Mouse (Mus musculus) MEL (cell line): ENCODE measurements at regions not wholly inside any gene's neighbourhood (a gene's known extent, or its start where the extent isn't known, plus 50 kb on each side); places are given as distances from the start of the nearest gene placed in this dataset.

Experiments
- DNase-seq: peaks from one replicate; pipeline ENCODE4 v3.0.0; 2011; ENCODE audit warnings: low read depth, low spot score
- H3K27ac ChIP-seq: 2 replicates; pipeline ENCODE4 v1.5.1; 2012; ENCODE audit warnings: low read depth, mild to moderate bottlenecking, control low read depth, low read length, moderate library complexity; ENCODE audit not compliant: control insufficient read depth
- H3K27me3 ChIP-seq, 2 experiments: fragments of 150-350 bp in 1 of 2; sonication (generic) in 1 of 2; 2 replicates each; pipeline ENCODE4 v1.6.1; 2012; ENCODE audit warnings: low read length in 2 of 2, mild to moderate bottlenecking in 2 of 2, improper control_type of control experiment in 1 of 2, moderate library complexity in 1 of 2; ENCODE audit not compliant: insufficient read depth in 2 of 2, control insufficient read depth in 1 of 2
- H3K36me3 ChIP-seq, 2 experiments: 2 replicates each; pipeline ENCODE4 v1.6.1; 2012 to 2014; ENCODE audit warnings: low read length in 2 of 2, improper control_type of control experiment in 1 of 2, inconsistent platforms in 1 of 2, mild to moderate bottlenecking in 1 of 2; ENCODE audit not compliant: insufficient read depth in 2 of 2, control insufficient read depth in 1 of 2
- H3K4me1 ChIP-seq, 2 experiments: fragments of 150-350 bp in 1 of 2; sonication (generic) in 1 of 2; 2 replicates each; pipeline ENCODE4 v1.6.1; 2012; ENCODE audit warnings: low read length in 2 of 2, improper control_type of control experiment in 1 of 2, mild to moderate bottlenecking in 1 of 2; ENCODE audit not compliant: insufficient read depth in 2 of 2, control insufficient read depth in 1 of 2
- H3K4me3 ChIP-seq, 2 experiments: fragments of 150-350 bp in 1 of 2; sonication (generic) in 1 of 2; 2 replicates each; pipeline ENCODE4 v1.5.1; 2012; ENCODE audit warnings: low read depth in 2 of 2, low read length in 2 of 2, mild to moderate bottlenecking in 2 of 2, moderate library complexity in 2 of 2, control low read depth in 1 of 2, improper control_type of control experiment in 1 of 2; ENCODE audit not compliant: control insufficient read depth in 1 of 2, insufficient read depth in 1 of 2
- H3K79me2 ChIP-seq: 2 replicates; pipeline ENCODE4 v1.6.1; 2012; ENCODE audit warnings: mild to moderate bottlenecking, low read length, moderate library complexity; ENCODE audit not compliant: control insufficient read depth, poor library complexity, insufficient read depth
- H3K9ac ChIP-seq: 2 replicates; pipeline ENCODE4 v1.6.1; 2012; ENCODE audit warnings: low read depth, mild to moderate bottlenecking, control low read depth, low read length, moderate library complexity; ENCODE audit not compliant: control insufficient read depth, poor library complexity, severe bottlenecking
- H3K9me3 ChIP-seq: fragments of 150-350 bp; sonication (generic); replicated peaks from 2 replicates; pipeline ENCODE4 v1.6.1; 2012; ENCODE audit warnings: mild to moderate bottlenecking, low read length, improper control_type of control experiment, moderate library complexity; ENCODE audit not compliant: insufficient read depth
- BHLHE40 ChIP-seq: IDR thresholded peaks from 2 replicates; pipeline ENCODE4 v1.6.1; 2012; ENCODE audit warnings: low read depth, mild to moderate bottlenecking, inconsistent platforms, low read length, improper control_type of control experiment, borderline replicate concordance
- CHD1 ChIP-seq: IDR thresholded peaks from 2 replicates; pipeline ENCODE4 v1.6.1; 2012; ENCODE audit warnings: low read depth, mild to moderate bottlenecking, inconsistent platforms, low read length, improper control_type of control experiment
- ELF1 ChIP-seq: IDR thresholded peaks from 2 replicates; pipeline ENCODE4 v1.6.1; 2014; ENCODE audit warnings: low read depth, mild to moderate bottlenecking, inconsistent platforms, low read length, improper control_type of control experiment, moderate library complexity
- ETS1 ChIP-seq: IDR thresholded peaks from 2 replicates; pipeline ENCODE4 v1.6.1; 2012; ENCODE audit warnings: low read depth, mild to moderate bottlenecking, inconsistent platforms, low read length, improper control_type of control experiment, moderate library complexity
- GABPA ChIP-seq: IDR thresholded peaks from 2 replicates; pipeline ENCODE4 v1.6.1; 2012; ENCODE audit warnings: low read depth, mild to moderate bottlenecking, inconsistent platforms, low read length, improper control_type of control experiment, moderate library complexity
- JUND ChIP-seq: IDR thresholded peaks from 2 replicates; pipeline ENCODE4 v1.6.1; 2011; ENCODE audit warnings: low read depth, mild to moderate bottlenecking, improper control_type of control experiment, low read length
- MAX ChIP-seq: IDR thresholded peaks from 2 replicates; pipeline ENCODE4 v1.6.1; 2011; ENCODE audit warnings: low read length, improper control_type of control experiment
- MAZ ChIP-seq: IDR thresholded peaks from 2 replicates; pipeline ENCODE4 v1.6.1; 2012; ENCODE audit warnings: low read depth, mild to moderate bottlenecking, inconsistent platforms, low read length, improper control_type of control experiment
- MYB ChIP-seq: IDR thresholded peaks from 2 replicates; pipeline ENCODE4 v1.6.1; 2011; ENCODE audit warnings: mild to moderate bottlenecking, low read depth, low read length, improper control_type of control experiment
- NELFE ChIP-seq: IDR thresholded peaks from 2 replicates; pipeline ENCODE4 v1.6.1; 2011; ENCODE audit warnings: low read depth, low read length, improper control_type of control experiment
- POLR2AphosphoS2 ChIP-seq: IDR thresholded peaks from 2 replicates; pipeline ENCODE4 v1.6.1; 2011; ENCODE audit warnings: low read length, improper control_type of control experiment
- SIN3A ChIP-seq: IDR thresholded peaks from 2 replicates; pipeline ENCODE4 v1.6.1; 2012; ENCODE audit warnings: low read length, improper control_type of control experiment, inconsistent platforms
- SMC3 ChIP-seq: IDR thresholded peaks from 2 replicates; pipeline ENCODE4 v1.6.1; 2011; ENCODE audit warnings: low read depth, low read length, improper control_type of control experiment
- TBP ChIP-seq: IDR thresholded peaks from 2 replicates; pipeline ENCODE4 v1.8.0; 2011; ENCODE audit warnings: low read depth, low read length, improper control_type of control experiment
- UBTF ChIP-seq: IDR thresholded peaks from 2 replicates; pipeline ENCODE4 v1.6.1; 2012; ENCODE audit warnings: low read depth, mild to moderate bottlenecking, inconsistent platforms, low read length, improper control_type of control experiment, moderate library complexity, borderline replicate concordance; ENCODE audit not compliant: insufficient read depth
- USF2 ChIP-seq, 2 experiments: IDR thresholded peaks; 2 replicates each; pipeline ENCODE4 v1.6.1; 2011 to 2012; ENCODE audit warnings: improper control_type of control experiment in 2 of 2, low read length in 2 of 2, borderline replicate concordance in 1 of 2, inconsistent platforms in 1 of 2, low read depth in 1 of 2, mild to moderate bottlenecking in 1 of 2; ENCODE audit not compliant: insufficient read depth in 1 of 2
- ZKSCAN1 ChIP-seq: IDR thresholded peaks from 2 replicates; pipeline ENCODE4 v1.6.1; 2012; ENCODE audit warnings: low read depth, mild to moderate bottlenecking, inconsistent platforms, low read length, improper control_type of control experiment, moderate library complexity
- ZMIZ1 ChIP-seq: IDR thresholded peaks from 2 replicates; pipeline ENCODE4 v1.6.1; 2012; ENCODE audit warnings: low read depth, mild to moderate bottlenecking, inconsistent platforms, low read length, improper control_type of control experiment, moderate library complexity
- ZNF384 ChIP-seq: IDR thresholded peaks from 2 replicates; pipeline ENCODE4 v1.6.1; 2012; ENCODE audit warnings: low read depth, mild to moderate bottlenecking, inconsistent platforms, low read length, improper control_type of control experiment

- DNase-seq, result no peak
- H3K27me3 ChIP-seq, result no peaks in the 10 kb centered on the region
- no peaks in the 10 kb centered on the region for H3K79me2 ChIP-seq
- H3K4me3 ChIP-seq, result no peak overlapping the region
- no peaks in the 10 kb centered on the region for H3K36me3 ChIP-seq
- no peaks in the 10 kb centered on the region for H3K9me3 ChIP-seq
- no peak overlapping the region for H3K9ac ChIP-seq
- H3K27ac ChIP-seq, result no peak overlapping the region
- TF ChIP-seq ZMIZ1 (no peak), MAX (no peak), ETS1 (no peak), SIN3A (no peak), ZKSCAN1 (no peak), UBTF (no peak), ELF1 (no peak), JUND (no peak), GABPA (no peak), TBP (no peak), ZNF384 (no peak), USF2 (IDR thresholded peaks at IDR 0.05; ENCODE audit: borderline replicate concordance in 1 of 2, insufficient read depth in 1 of 2, low read depth in 1 of 2, low read length in 2 of 2) (no peak)
- TF ChIP-seq, all 39 proteins: peak for 0
- no peaks in the 10 kb centered on the region for H3K4me1 ChIP-seq
These were observed 144.1 kb downstream of the Inhbb start for GRCm38 (mm10) chr1:119277990-119278389.

- Histone ChIP-seq H3K9me3 (no peaks in the 10 kb centered on the region), H3K27me3 (no peaks in the 10 kb centered on the region), H3K4me3 (no peak overlapping the region), H3K9ac (no peak overlapping the region), H3K27ac (no peak overlapping the region), H3K36me3 (no peaks in the 10 kb centered on the region), H3K79me2 (no peaks in the 10 kb centered on the region), H3K4me1 (no peaks in the 10 kb centered on the region)
- TF ChIP-seq POLR2AphosphoS2, result no peak
- TF ChIP-seq GABPA, result no peak
- TF ChIP-seq CHD1, result no peak
- TF ChIP-seq ELF1, result no peak
- TF ChIP-seq SMC3, result no peak
- TF ChIP-seq MYB, result no peak
- no peak for TF ChIP-seq MAZ
- no peak for TF ChIP-seq ZNF384
- no peak for TF ChIP-seq ZKSCAN1
- no peak for TF ChIP-seq NELFE
- no peak for TF ChIP-seq BHLHE40
- DNase-seq, result no peak
These were observed 156.0 kb downstream of the Inhbb start for GRCm38 (mm10) chr1:119266013-119266412.
